Mouse (Mus musculus) liver, embryonic 15.5 days (tissue): ENCODE measurements at regions not wholly inside any gene's neighbourhood (a gene's known extent, or its start where the extent isn't known, plus 50 kb on each side); places are given as distances from the start of the nearest gene placed in this dataset.

ENCODE experiments used
- ATAC-seq: fragments of 200-750 bp; cut with Nextera tagmentation; 2 replicates; pipeline ENCODE4 v1.8.0; 2017; ENCODE audit warnings: moderate number of reproducible peaks, mild to moderate bottlenecking, moderate library complexity; ENCODE audit not compliant: insufficient read depth
- H3K27ac ChIP-seq: fragments of 300-500 bp; sonication (generic); replicated peaks from 2 replicates; pipeline ENCODE4 v1.5.1; 2015; ENCODE audit warnings: mild to moderate bottlenecking, inconsistent platforms
- H3K27me3 ChIP-seq: fragments of 300-500 bp; sonication (generic); 2 replicates; pipeline ENCODE4 v1.6.1; 2015; ENCODE audit warnings: mild to moderate bottlenecking, inconsistent platforms
- H3K36me3 ChIP-seq: fragments of 300-500 bp; sonication (generic); replicated peaks from 2 replicates; pipeline ENCODE4 v1.6.1; 2015; ENCODE audit warnings: moderate library complexity, mild to moderate bottlenecking, inconsistent platforms
- H3K4me1 ChIP-seq: fragments of 300-500 bp; sonication (generic); replicated peaks from 2 replicates; pipeline ENCODE4 v1.6.1; 2015; ENCODE audit warnings: inconsistent platforms
- H3K4me2 ChIP-seq: fragments of 300-500 bp; sonication (generic); 2 replicates; pipeline ENCODE4 v1.6.1; 2015; ENCODE audit warnings: moderate library complexity, mild to moderate bottlenecking, inconsistent platforms
- H3K4me3 ChIP-seq: fragments of 300-500 bp; sonication (generic); replicated peaks from 2 replicates; pipeline ENCODE4 v1.5.1; 2015; ENCODE audit warnings: mild to moderate bottlenecking, inconsistent platforms
- H3K9ac ChIP-seq: fragments of 300-500 bp; sonication (generic); 2 replicates; pipeline ENCODE4 v1.6.1; 2015; ENCODE audit warnings: moderate library complexity, mild to moderate bottlenecking, inconsistent platforms
- H3K9me3 ChIP-seq: fragments of 300-500 bp; sonication (generic); replicated peaks from 2 replicates; pipeline ENCODE4 v1.6.1; 2016; ENCODE audit warnings: inconsistent platforms
- WGBS: fragments of 180-500 bp; shearing (Covaris S2); methylation state at CpG from one replicate; pipeline ENCODE4 v1.1.7; 2015; ENCODE audit warnings: mixed read lengths; ENCODE audit not compliant: insufficient replicate concordance; 5-methylcytosine and 5-hydroxymethylcytosine counted together

DNA sequence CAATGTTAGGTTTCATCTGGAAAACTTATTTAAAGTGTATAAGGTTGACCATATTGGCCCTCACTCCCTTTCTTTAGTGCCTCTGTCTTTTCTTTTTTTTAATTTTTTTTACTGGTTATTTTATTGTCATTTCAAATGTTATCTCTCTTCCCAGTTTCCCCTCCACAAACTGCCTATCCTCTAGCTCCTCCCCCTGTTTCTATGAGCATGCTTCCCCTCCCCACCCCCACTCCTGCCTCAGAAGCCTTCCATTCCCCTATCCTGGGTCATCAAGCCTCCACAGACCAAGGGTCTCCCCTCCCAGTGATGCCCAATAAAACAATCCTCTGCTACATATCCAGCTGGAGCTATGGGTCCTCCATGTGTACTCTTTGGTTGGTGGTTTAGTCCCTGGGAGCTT lies 2134.9 kb upstream of the Lrrc6 start:
- ATAC-seq, result no peak
- H3K9ac ChIP-seq, result no peak overlapping the region

DNA sequence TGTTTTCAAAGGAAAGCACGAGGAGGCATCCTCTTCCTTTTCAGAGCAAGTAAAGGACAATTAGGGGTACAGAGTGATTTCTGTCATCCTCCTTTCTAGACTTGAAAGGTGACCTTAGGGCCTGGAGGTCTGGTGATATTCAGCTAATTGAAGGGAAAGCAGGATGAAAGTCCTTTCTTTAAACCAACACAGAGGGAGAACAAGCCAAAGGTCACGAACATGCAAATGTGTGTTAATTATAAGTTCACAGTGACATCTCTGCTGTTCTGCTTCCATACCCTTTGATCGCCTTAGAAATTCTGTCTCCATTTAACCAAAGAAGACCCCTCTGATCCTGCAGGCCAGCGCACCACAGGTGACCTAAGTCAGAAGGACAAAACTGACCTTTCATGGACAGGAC lies 2126.3 kb upstream of the Lrrc6 start:
- Histone ChIP-seq H3K4me3 (no peak overlapping the region), H3K9me3 (no peaks in the 10 kb centered on the region), H3K27ac (no peak overlapping the region), H3K36me3 (no peaks in the 10 kb centered on the region), H3K4me2 (no peak overlapping the region), H3K4me1 (no peaks in the 10 kb centered on the region), H3K9ac (no peak overlapping the region), H3K27me3 (no peaks in the 10 kb centered on the region)
- WGBS, result 63% methylated on average over 4 of the region's 4 CpGs
- no peak for ATAC-seq

More for the DNA sequence above, 2134.9 kb upstream of the Lrrc6 start:
- H3K4me3 ChIP-seq, result no peak overlapping the region
- H3K27me3 ChIP-seq, result no peaks in the 10 kb centered on the region
- H3K4me2 ChIP-seq, result no peak overlapping the region
- H3K36me3 ChIP-seq, result no peaks in the 10 kb centered on the region
- no peak overlapping the region for H3K27ac ChIP-seq
- H3K9me3 ChIP-seq, result no peaks in the 10 kb centered on the region
- H3K4me1 ChIP-seq, result no peaks in the 10 kb centered on the region

GRCm38 (mm10) chr15:68624831-68625230 lies 2124.1 kb upstream of the Lrrc6 start:
- no peak overlapping the region for H3K27ac ChIP-seq
- H3K27me3 ChIP-seq, result no peaks in the 10 kb centered on the region
- no peak overlapping the region for H3K4me3 ChIP-seq
- no peak overlapping the region for H3K9ac ChIP-seq
- H3K4me1 ChIP-seq, result no peaks in the 10 kb centered on the region
- no peak for ATAC-seq
- no peaks in the 10 kb centered on the region for H3K36me3 ChIP-seq
- WGBS, result 39% methylated on average over 3 of the region's 3 CpGs
- no peaks in the 10 kb centered on the region for H3K9me3 ChIP-seq
- H3K4me2 ChIP-seq, result no peak overlapping the region

DNA sequence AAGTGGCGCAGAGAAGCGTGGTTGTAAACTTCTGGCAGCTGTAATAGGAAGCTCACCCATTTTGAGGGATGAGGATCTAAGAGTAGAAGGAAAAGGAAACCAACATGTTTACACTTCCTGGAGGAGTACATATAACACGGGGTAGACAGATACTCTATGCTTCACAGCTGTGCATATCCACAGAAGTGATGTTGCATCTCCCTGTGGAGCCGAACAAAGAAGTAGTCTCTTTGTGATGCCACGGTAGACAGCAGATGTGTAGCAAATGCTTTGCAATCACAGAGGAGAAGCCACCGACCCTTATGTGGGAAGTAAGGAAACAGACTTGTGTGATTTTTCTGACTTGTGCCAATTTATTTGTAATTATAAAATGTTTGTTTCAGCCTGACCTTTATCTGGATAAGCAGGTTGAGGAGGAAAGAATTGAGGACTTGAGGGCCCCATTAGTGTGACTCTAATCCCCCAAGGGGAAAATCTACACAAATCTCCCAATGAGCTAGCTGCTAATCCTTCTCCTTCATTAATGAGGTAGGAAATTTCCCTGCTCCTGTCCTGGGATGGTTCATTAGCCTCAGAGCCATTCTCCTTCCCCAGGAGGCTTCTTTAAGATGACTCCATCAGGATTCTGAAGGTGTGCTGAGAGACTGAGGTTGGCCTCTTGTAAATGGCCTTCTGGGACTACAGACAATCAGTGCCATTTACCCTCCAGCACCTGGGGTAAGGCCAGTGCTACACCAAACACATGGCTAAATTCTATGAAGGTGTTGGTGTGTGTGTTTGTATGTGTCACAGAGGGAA lies 2119.9 kb upstream of the Lrrc6 start:
- Histone ChIP-seq H3K9ac (no peak overlapping the region), H3K27me3 (no peaks in the 10 kb centered on the region), H3K4me3 (no peak overlapping the region), H3K27ac (no peak overlapping the region), H3K4me1 (no peaks in the 10 kb centered on the region), H3K36me3 (no peaks in the 10 kb centered on the region), H3K9me3 (no peaks in the 10 kb centered on the region), H3K4me2 (no peak overlapping the region)
- ATAC-seq, result no peak
- 59% methylated on average over 6 of the region's 6 CpGs for WGBS

DNA sequence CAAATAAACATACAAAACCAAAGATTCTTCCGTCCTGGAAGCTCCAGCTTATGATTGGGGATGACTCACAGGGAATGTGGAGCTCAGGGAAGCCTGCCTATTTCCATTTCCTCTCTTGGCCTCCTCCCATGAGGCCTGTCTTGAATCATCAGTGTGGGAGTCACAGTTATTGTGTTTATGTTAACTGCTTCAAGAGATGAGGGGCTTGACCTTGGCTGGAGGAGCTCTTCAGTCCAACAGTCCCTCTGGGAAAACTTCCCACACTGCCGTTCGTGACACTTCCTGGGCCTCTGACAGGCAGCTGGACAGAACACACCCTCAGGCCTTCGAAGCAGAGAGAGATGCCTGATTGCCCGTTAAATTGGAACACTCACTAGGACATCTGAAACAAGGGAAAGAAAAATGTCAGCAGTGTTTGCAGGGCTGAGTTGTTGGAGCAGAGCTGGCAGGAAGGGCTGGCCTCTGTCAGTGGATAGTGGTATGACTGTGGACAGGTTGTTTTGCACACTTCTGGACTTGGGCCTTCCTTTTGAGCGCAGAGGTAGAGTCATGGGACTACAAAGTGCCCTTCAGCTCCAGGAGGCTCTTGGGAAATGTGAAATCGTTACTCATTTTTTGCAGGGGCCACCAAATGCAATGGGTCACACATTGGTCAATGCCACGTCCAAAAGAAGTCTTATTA lies 2105.5 kb upstream of the Lrrc6 start:
- Histone ChIP-seq H3K36me3 (no peaks in the 10 kb centered on the region), H3K9me3 (no peaks in the 10 kb centered on the region), H3K4me2 (no peak overlapping the region), H3K9ac (no peak overlapping the region), H3K27me3 (no peaks in the 10 kb centered on the region), H3K4me1 (no peaks in the 10 kb centered on the region), H3K4me3 (no peak overlapping the region), H3K27ac (no peak overlapping the region)
- no peak for ATAC-seq
- 49% methylated on average over 8 of the region's 8 CpGs for WGBS

DNA sequence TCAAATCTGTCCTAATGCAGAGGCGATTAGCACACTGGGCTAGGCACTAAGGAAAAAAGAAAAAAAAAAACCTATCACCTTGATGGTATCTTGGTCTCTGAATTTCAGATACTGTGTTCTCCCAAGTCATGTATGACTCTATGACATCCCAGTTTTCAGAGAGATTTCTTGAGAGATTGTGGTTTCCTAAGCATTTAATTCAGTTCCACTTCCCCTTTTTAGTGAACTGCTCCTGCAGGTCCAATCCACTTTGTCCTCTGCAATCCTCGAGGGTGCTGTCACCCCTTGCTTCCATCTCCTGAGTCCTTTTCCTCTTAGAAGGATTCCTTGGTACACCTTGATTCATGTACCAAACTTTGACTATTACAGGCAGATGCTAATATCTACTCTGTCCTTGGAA lies 2104.8 kb upstream of the Lrrc6 start:
- no peaks in the 10 kb centered on the region for H3K9me3 ChIP-seq
- H3K4me1 ChIP-seq, result no peaks in the 10 kb centered on the region
- no peak for ATAC-seq
- no peak overlapping the region for H3K9ac ChIP-seq
- no peaks in the 10 kb centered on the region for H3K27me3 ChIP-seq
- H3K27ac ChIP-seq, result no peak overlapping the region
- 34% methylated on average over 2 of the region's 2 CpGs for WGBS
- no peaks in the 10 kb centered on the region for H3K36me3 ChIP-seq
- no peak overlapping the region for H3K4me2 ChIP-seq
- H3K4me3 ChIP-seq, result no peak overlapping the region

- Histone ChIP-seq H3K4me1 (no peaks in the 10 kb centered on the region), H3K36me3 (no peaks in the 10 kb centered on the region), H3K27me3 (no peaks in the 10 kb centered on the region), H3K4me2 (no peak overlapping the region), H3K9me3 (no peaks in the 10 kb centered on the region), H3K4me3 (no peak overlapping the region), H3K9ac (no peak overlapping the region), H3K27ac (no peak overlapping the region)
- WGBS, result 51% methylated on average over 4 of the region's 4 CpGs
- ATAC-seq, result no peak
Measured at GRCm38 (mm10) chr15:68582177-68582576, 2081.5 kb upstream of the Lrrc6 start.

DNA sequence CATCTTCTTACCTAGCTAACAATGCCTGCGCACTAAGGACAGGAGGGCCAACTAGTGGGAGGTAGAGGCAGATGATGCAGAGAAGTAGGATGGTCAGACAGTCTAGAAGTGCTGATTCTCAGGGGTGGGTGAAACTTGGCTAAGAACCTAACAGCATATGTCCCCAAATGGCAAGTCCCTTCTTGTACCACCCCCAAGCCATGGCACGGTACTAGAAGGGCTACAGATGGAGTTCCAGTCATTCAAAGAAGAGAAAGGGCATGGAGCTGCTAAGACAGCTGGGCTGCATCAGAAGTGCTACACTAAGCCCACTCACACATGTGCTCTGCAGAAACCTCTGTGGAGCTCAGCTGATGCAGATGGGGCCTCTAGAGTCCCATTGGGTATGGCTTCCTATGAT lies 2078.8 kb upstream of the Lrrc6 start:
- no peak for ATAC-seq
- Histone ChIP-seq H3K4me2 (no peak overlapping the region), H3K9me3 (no peaks in the 10 kb centered on the region), H3K36me3 (no peaks in the 10 kb centered on the region), H3K4me3 (no peak overlapping the region), H3K9ac (no peak overlapping the region), H3K4me1 (no peaks in the 10 kb centered on the region), H3K27me3 (no peaks in the 10 kb centered on the region), H3K27ac (no peak overlapping the region)
- WGBS, result 74% methylated on average over 2 of the region's 2 CpGs

DNA sequence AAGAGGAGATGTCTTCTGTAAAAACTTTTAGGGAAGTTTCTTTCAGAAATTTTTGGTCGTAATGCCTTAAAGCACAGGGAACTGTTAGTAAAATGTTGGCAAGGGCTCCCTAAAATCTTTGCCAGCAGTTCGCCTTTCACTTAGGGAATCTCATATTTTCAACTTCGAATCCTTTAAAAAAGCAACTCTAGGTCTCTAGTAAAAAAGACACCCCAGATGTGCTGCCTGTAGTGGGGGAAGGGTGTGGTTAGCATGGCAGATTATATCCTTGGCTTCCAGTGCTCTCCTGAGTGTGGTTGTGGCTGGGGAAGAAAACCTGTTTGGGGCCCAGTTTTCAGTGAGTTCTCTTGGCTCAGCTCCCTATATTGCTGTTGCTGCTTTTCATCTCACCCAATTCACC lies 2059.9 kb upstream of the Lrrc6 start:
- Histone ChIP-seq H3K9ac (no peak overlapping the region), H3K36me3 (no peaks in the 10 kb centered on the region), H3K4me3 (no peak overlapping the region), H3K27ac (no peak overlapping the region), H3K4me1 (no peaks in the 10 kb centered on the region), H3K4me2 (no peak overlapping the region), H3K27me3 (no peaks in the 10 kb centered on the region), H3K9me3 (no peaks in the 10 kb centered on the region)
- 51% methylated on average over 3 of the region's 3 CpGs for WGBS
- ATAC-seq, result no peak

GRCm38 (mm10) chr15:68556133-68556532 lies 2055.4 kb upstream of the Lrrc6 start:
- Histone ChIP-seq H3K4me1 (no peaks in the 10 kb centered on the region), H3K4me2 (no peak overlapping the region), H3K9me3 (no peaks in the 10 kb centered on the region), H3K27me3 (no peaks in the 10 kb centered on the region), H3K27ac (no peak overlapping the region), H3K9ac (no peak overlapping the region), H3K4me3 (no peak overlapping the region), H3K36me3 (no peaks in the 10 kb centered on the region)
- WGBS, result 51% methylated on average over 7 of the region's 7 CpGs
- ATAC-seq, result no peak

DNA sequence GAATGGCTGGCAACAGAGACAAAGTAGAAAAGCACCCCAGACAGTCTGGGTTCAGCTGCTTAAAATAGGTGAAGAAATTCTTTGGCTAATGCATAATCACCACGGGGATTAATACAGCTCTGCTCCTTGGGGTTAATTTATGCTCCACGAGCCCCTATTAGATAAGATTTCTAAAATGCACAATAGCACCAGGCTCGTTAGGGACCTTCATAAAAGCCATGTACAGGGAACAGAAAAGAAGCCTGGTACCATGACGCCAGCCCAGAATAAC lies 2035.3 kb upstream of the Lrrc6 start:
- WGBS, result 57% methylated on average over 4 of the region's 4 CpGs
- H3K27me3 ChIP-seq, result no peaks in the 10 kb centered on the region

More for the DNA sequence above, 2035.3 kb upstream of the Lrrc6 start:
- no peak overlapping the region for H3K4me2 ChIP-seq
- H3K4me3 ChIP-seq, result no peak overlapping the region
- H3K27ac ChIP-seq, result no peak overlapping the region
- ATAC-seq, result no peak
- no peaks in the 10 kb centered on the region for H3K36me3 ChIP-seq
- H3K9ac ChIP-seq, result no peak overlapping the region
- no peaks in the 10 kb centered on the region for H3K4me1 ChIP-seq
- H3K9me3 ChIP-seq, result no peaks in the 10 kb centered on the region
